Mouse (Mus musculus) C2C12 (cell line): ENCODE measurements at regions not wholly inside any gene's neighbourhood (a gene's known extent, or its start where the extent isn't known, plus 50 kb on each side); places are given as distances from the start of the nearest gene placed in this dataset.

Experiments
- CTCF ChIP-seq: IDR thresholded peaks from one replicate; pipeline ENCODE4 v1.5.1; 2011; ENCODE audit not compliant: control insufficient read depth, insufficient read depth, insufficient read length
- MYOD1 ChIP-seq: IDR thresholded peaks from one replicate; pipeline ENCODE4 v1.6.1; 2011; ENCODE audit warnings: low read depth; ENCODE audit not compliant: control insufficient read depth, insufficient read length
- MYOG ChIP-seq: IDR thresholded peaks from one replicate; pipeline ENCODE4 v1.6.1; 2011; ENCODE audit not compliant: control insufficient read depth, insufficient read length; ENCODE audit errors: extremely low read depth
- USF1 ChIP-seq: IDR thresholded peaks from one replicate; pipeline ENCODE4 v1.6.1; 2011; ENCODE audit warnings: low read depth, mild to moderate bottlenecking, control low read depth, moderate library complexity

DNA sequence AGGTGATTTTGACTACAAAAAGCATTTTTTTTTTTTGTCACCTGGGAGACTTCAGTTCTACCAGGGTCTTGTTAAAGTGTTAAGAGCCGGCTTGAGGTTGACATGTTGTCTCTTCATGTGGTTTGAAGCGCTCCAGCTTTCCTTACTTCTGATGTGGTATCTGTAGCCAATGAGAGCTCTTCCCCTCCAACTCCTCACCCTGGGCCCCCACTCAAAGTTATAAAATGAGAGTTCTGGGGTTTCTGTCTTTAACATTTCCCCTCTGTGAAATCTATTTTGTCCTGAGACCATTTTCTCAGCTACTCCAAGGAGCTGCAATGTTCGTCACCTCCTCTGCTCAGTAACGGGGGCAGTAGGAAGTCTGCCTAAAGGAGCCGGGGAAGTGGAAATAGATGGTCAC is 369.1 kb downstream of the Cog6 start:
- TF ChIP-seq MYOD1 (no peak), CTCF (no peak), MYOG (no peak), USF1 (no peak)
